Mouse (Mus musculus): Measurements from ENCODE around the gene Srrt. TPM values are rescaled to one million over a fixed set of nuclear protein-coding genes. Genes with fewer than 3 reads are reported as not detected.

Gene Srrt
- total RNA-seq, 2 experiments from 2014 or later, result 223 to 232 TPM

- DNase-seq (ENCODE audit: low spot score in 2 of 2), result no peak
- Histone ChIP-seq H3K4me3 (no peak overlapping the region), H3K27ac (no peak overlapping the region)
- TF ChIP-seq CTCF (conservative IDR thresholded peaks at IDR 0.05), result no peak
Measured at GRCm38 (mm10) chr5:137263897-137264720, 43.4 kb downstream of the Srrt start.

Small RNAs within 50 kb of the gene (microRNA-seq; reads per million reads assigned to microRNA genes)
- gene Mir7036 (2.6 reads per million in 2 experiments), gene Mir8116 (0 to 0.74 reads per million in 2 experiments)

Other genes with a start within 250 kb of the Srrt start
- under 1 TPM; 0.38 to 0.52 TPM for gene Serpine1, start 235.4 kb downstream of the Srrt start, total RNA-seq (2021)
- gene Trim56, start 191.5 kb downstream of the Srrt start, total RNA-seq (2021), result 1 to 10 TPM; 5.5 to 5.8 TPM
- not detected for gene Muc3, start 158.4 kb downstream of the Srrt start, total RNA-seq (2021)
- 1 to 10 TPM; 3.6 to 4.2 TPM for gene Muc3a, start 95.3 kb downstream of the Srrt start, total RNA-seq (2021)
- gene Ache, start 20.2 kb downstream of the Srrt start, total RNA-seq (2021), result 10 to 100 TPM; 58.5 to 62.3 TPM
- 10 to 100 TPM; 12.4 to 13.8 TPM for gene Ufsp1, start 13.0 kb downstream of the Srrt start, total RNA-seq (2021)
- 1 to 10 TPM; 4.8 to 7.3 TPM for gene Trip6, start 6.7 kb upstream of the Srrt start, total RNA-seq (2021)
- gene Slc12a9, start 25.9 kb upstream of the Srrt start, total RNA-seq (2021), result 10 to 100 TPM; 27.9 to 28.4 TPM
- gene Ephb4, start 42.4 kb upstream of the Srrt start, total RNA-seq (2021), result 1 to 10 TPM; 5.6 to 5.7 TPM
- under 1 TPM; 0.36 to 0.49 TPM for gene Zan, start 169.4 kb upstream of the Srrt start, total RNA-seq (2021)
- 10 to 100 TPM; 33.8 to 35.1 TPM for gene Pop7, start 194.8 kb upstream of the Srrt start, total RNA-seq (2021)
- 10 to 100 TPM; 61.9 to 63.5 TPM for gene Gigyf1, start 210.9 kb upstream of the Srrt start, total RNA-seq (2021)
- not detected for gene Epo, start 225.6 kb upstream of the Srrt start, total RNA-seq (2021)
- 100 to 1,000 TPM; 600 to 607 TPM for gene Gnb2, start 225.8 kb upstream of the Srrt start, total RNA-seq (2021)
- gene Actl6b, start 245.8 kb upstream of the Srrt start, total RNA-seq (2021), result 100 to 1,000 TPM; 138 to 142 TPM

Data from layer of hippocampus, adult 2 months (tissue).